Mouse (Mus musculus) heart, adult 9 months (tissue): ENCODE measurements at regions not wholly inside any gene's neighbourhood (a gene's known extent, or its start where the extent isn't known, plus 50 kb on each side); places are given as distances from the start of the nearest gene placed in this dataset.

Source experiments
- DNase-seq, 2 experiments: peaks; one replicate each; pipeline ENCODE4 v3.0.0; 2022; ENCODE audit warnings: low spot score in 2 of 2

- DNase-seq: no peak
Measured at GRCm38 (mm10) chr4:54812740-54813634, 131.9 kb upstream of the Zfp462 start.

- DNase-seq: peak; percentile 39 to 49
Measured at GRCm38 (mm10) chr4:54837326-54837725, 107.5 kb upstream of the Zfp462 start.

DNA sequence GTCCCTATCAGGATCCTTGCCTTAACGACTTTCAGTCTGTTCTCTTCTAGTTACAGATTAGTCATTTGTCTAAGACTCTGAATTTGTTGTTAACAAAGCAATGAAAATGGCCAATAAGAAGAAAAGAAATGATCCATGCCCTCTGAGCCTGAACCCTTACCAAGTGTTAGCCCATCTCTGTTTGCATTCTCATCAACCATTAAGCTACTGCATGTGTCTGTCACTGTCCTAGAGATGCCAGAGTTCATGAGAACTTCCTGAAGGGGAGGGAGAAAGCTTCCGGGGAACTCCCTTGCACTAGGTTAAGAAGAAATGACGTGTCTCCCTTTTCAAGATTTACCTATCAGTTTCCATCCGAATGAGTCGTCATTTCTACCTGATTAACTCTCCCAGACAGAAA lies 106.7 kb upstream of the Zfp462 start:
- no peak for DNase-seq

DNA sequence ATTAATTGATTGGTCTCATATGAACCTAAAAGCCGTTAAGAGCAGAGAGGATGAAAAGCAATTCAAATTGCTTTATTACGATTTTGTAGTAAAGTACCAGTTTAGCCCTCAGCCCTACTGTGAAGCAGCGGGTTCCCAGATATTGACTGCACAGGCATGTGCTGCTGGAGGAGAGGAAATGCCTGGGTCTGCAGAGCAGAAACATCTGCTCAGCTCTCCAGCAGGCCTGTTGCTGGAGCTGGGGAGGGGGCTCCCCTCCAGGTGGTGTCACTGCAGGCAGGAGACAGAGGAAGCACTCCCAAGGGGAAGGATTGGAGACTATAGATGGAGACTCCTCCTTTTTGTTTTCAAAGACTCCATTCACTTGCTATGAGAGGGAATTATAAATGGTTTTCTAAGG lies 106.1 kb upstream of the Zfp462 start:
- no peak for DNase-seq

GRCm38 (mm10) chr4:54852991-54853925 lies 91.6 kb upstream of the Zfp462 start:
- DNase-seq: no peak

DNA sequence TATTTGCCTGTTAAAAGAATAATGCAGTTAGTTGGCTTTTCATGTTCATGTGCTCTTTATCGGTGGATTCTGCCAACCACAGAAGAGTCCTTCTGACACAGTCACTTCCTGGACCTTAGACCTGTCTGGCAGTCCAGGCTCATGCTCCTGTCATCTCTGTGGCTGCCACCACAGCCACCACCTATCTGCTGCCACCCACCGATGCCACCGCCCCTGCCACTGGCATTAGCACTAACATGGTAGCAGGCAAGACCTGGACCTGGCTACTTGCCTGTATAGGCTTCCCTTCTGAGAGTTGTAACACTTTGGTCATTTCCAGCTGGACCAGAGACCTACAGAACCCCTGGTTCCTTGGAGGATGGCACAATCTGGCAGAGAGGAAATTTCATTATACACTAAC lies 86.2 kb upstream of the Zfp462 start:
- no peak for DNase-seq

DNA sequence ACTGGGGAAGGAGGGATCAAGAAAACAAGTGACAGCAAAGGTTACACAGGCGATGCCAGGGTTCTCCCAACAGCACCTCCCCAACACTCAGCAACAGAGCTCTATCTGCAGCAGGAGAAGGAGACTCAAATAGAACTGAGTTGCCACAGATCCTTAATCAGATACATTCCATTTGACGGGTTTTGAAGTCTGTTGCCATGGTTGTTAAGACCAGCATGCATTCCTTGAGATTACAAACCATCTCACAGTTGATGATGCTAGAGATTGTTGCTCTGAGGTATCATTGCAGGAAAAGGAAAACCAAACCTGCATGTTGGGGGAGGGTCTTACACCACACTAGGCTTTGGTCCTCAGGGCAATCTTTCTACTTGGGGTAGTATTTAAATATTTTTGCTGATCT lies 78.8 kb upstream of the Zfp462 start:
- no peak for DNase-seq

DNA sequence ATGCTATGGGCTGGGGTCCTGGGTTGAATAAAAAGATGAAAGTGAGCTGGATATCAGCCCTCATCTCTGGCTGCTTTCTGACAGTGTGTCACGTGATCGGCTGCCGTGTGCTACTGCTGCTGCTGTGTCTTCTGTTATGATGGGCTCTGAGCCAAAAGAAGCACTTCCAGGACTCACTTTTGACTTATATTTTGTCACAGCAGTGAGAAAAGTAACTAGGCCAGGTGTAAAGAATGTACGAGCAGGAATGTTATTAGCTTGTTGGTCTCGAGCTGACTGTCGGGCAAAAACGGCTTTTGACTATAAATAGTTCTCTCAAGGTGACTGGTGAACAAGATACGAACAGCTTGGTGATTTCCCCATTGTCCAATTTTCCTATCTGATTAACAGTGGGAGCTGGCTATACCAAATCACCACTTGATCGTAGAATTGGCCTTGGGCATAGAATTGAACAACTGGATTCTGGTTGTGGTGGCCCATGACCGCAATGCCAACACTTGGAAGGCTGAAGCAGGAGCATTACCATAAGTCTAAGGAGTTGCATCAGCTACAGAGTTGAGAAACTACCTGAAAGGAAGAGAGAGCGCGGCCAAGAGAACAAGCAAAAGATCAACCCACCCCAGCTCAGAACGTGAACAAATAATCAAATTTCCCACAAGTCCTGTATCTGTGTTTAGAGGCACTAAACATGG lies 70.6 kb upstream of the Zfp462 start:
- DNase-seq: no peak

GRCm38 (mm10) chr4:54875506-54875905 lies 69.3 kb upstream of the Zfp462 start:
- DNase-seq: no peak

DNA sequence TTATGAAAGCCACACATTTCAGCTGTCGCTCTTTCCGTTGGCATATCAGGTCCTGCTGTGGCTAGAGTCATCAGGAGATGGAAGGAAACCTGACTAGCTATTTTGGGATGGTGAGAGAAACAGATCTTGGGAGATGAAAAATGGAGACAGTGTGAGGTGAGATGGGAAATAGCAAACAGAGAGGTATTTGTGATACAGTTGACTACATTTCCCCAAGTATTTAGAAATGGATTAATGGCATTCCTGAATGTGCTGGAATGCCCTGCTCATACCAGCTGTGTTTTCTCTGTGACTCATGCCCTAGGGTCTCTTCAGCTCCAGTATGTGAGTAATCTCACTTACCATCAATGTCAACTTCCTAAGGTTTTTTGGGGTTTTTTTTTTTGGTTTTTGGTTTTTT lies 67.5 kb upstream of the Zfp462 start:
- no peak for DNase-seq

DNA sequence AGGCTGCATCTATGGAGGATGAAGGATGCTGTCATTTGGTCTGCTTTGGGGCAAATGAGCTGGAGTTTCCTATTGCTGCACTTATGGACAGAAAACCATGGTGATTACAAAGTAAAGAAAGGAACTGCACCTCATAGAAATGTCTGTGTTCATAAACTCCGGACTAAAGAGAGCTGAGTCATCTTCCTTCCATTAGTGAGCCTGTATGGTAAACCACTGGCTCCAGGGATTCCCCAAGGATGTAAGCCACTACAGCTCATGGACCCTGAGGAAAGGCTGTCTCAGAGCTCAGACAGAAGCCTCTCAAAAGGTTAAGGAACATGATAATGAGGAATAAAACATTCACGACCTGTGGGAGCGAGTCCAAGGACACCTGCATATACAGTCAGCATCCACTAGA lies 66.3 kb upstream of the Zfp462 start:
- no peak for DNase-seq

DNA sequence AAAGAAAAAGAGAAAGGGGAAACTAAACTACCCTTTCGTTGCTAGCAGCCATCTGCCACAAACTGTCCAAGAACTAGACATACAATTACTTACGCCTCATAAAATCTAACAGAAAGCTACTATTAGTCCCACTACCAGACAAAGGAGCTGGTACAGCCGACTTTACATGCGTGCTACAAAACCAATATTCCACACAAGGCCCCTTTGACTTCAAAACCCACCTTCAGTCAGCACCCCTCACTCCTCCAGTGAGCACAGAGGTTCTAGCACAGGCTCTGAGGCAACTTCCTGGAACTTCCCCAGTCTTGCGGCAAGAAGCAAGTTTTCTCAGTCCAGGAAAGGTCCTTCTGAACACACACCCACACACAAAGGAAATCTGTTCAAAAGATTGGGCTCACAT lies 51.6 kb upstream of the Zfp462 start:
- no peak for DNase-seq
